Mouse (Mus musculus): ENCODE measurements around the gene Rimkla. TPM values are rescaled to one million over a fixed set of nuclear protein-coding genes. Genes with fewer than 3 reads are reported as not detected.

The Rimkla gene
- total RNA-seq (2012; rRNA removed), result not detected in 2 replicates
- polyA plus RNA-seq (2012; ENCODE audit: insufficient read depth in 1 of 2, insufficient read length in 2 of 2, low read depth in 1 of 2, low replicate concordance in 2 of 2, missing spikeins in 1 of 2), result not detected

DNA sequence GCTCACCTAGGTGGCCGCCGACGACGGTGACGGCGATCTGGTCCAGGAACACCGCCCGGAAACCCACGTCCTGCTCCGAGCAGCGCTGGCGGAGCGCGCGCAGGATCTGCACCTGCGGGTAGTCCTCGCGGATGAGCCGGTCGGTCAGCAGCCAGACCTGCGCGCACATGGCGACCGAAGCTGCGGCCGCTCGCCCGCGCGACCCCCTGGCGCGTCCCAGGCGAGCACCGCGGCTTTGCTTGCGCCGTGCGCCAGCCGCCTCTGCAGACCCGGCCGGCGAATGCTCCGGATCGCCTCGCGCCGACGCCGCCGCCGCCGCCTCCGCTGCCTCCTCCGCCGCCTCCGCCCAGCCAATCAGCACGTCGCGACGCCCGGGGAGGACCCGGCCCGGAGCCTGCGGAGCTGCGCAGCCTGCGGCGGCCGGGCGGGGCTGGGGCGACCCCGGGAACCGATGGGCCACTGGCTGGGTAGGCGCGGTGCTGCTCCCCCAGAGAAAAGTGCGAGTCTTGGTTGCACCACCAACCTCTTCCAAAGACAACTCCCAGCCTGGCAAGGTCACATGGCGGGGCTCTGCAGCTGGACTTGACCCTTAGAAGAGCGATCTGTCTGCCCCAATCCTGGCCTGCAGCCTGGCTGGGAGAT lies at the start of gene Rimkla:
TSS of gene Rimkla (minus strand) at position 338 of the 642 bp plus-strand sequence.
- Histone ChIP-seq H3K27me3 (ENCODE audit: control insufficient read depth in 1 of 2, insufficient read depth in 2 of 2, low read length in 2 of 2) (no peaks in the 10 kb centered on the region), H3K9ac (ENCODE audit: control insufficient read depth, low read depth, low read length, poor library complexity, severe bottlenecking) (no peak within 1 kb of the TSS)

DNA sequence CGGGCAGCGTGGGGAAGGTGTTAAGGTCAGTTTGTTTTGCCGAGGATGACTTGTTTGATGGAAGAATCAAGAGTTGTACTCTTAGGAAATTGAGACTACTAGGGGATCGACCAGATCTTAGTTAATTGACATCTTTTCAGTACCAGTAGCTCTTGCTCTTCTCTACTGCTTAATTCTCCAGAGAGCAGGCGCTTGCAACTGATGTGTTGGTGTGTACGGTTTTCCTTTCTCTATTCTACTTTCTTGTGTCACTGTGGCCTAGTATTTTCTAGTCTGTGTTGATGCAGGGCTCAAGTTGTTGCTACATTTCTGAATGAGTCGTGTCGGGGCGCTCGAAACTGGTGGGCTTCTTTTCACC lies 48.1 kb upstream of the Rimkla start:
- Histone ChIP-seq H3K9me3 (replicated peaks; ENCODE audit: insufficient read depth, low read length) (no peaks in the 10 kb centered on the region), H3K9ac (ENCODE audit: control insufficient read depth, low read depth, low read length, poor library complexity, severe bottlenecking) (peak overlapping the region; percentile 97), H3K36me3 (ENCODE audit: control insufficient read depth in 1 of 2, insufficient read depth in 2 of 2, low read length in 2 of 2) (peaks cover 0 to 25% of the 10 kb centered on the region in 2 experiments; a peak in 3 of 4 replicates), H3K27ac (ENCODE audit: control insufficient read depth, low read depth, low read length) (peak overlapping the region; percentile 46; the same call in 1 of the 2 replicates), H3K79me2 (ENCODE audit: control insufficient read depth, insufficient read depth, low read length, poor library complexity) (peaks cover 47% of the 10 kb centered on the region), H3K4me1 (ENCODE audit: control insufficient read depth in 1 of 2, insufficient read depth in 2 of 2, low read length in 2 of 2) (peaks cover 14 to 15% of the 10 kb centered on the region in 2 experiments), H3K27me3 (ENCODE audit: control insufficient read depth in 1 of 2, insufficient read depth in 2 of 2, low read length in 2 of 2) (no peaks in the 10 kb centered on the region), H3K4me3 (ENCODE audit: control insufficient read depth in 1 of 2, insufficient read depth in 1 of 2, low read depth in 2 of 2, low read length in 2 of 2) (peak overlapping the region; percentile 95)
- no peak for DNase-seq (ENCODE audit: low read depth, low spot score)
- no peak for TF ChIP-seq ELF1 (IDR thresholded peaks at IDR 0.05; ENCODE audit: low read depth, low read length)
- peak; percentile 4; the same call in 1 of the 2 replicates for TF ChIP-seq SIN3A (IDR thresholded peaks at IDR 0.05; ENCODE audit: low read length)
- no peak for TF ChIP-seq MAX (IDR thresholded peaks at IDR 0.05; ENCODE audit: low read length)
- no peak for TF ChIP-seq TBP (IDR thresholded peaks at IDR 0.05; ENCODE audit: low read depth, low read length)
- no peak for TF ChIP-seq TCF12 (IDR thresholded peaks at IDR 0.05; ENCODE audit: low read depth, low read length)

More for the DNA sequence above, at the start of gene Rimkla:
- H3K79me2 ChIP-seq (ENCODE audit: control insufficient read depth, insufficient read depth, low read length, poor library complexity), result no peaks in the 10 kb centered on the region
- no peaks in the 10 kb centered on the region for H3K4me1 ChIP-seq (ENCODE audit: control insufficient read depth in 1 of 2, insufficient read depth in 2 of 2, low read length in 2 of 2)
- no peak within 1 kb of the TSS for H3K27ac ChIP-seq (ENCODE audit: control insufficient read depth, low read depth, low read length)
- no peak for DNase-seq (ENCODE audit: low read depth, low spot score)
- no peaks in the 10 kb centered on the region for H3K9me3 ChIP-seq (replicated peaks; ENCODE audit: insufficient read depth, low read length)
- no peak within 1 kb of the TSS for H3K4me3 ChIP-seq (ENCODE audit: control insufficient read depth in 1 of 2, insufficient read depth in 1 of 2, low read depth in 2 of 2, low read length in 2 of 2)
- no peaks in the 10 kb centered on the region for H3K36me3 ChIP-seq (ENCODE audit: control insufficient read depth in 1 of 2, insufficient read depth in 2 of 2, low read length in 2 of 2)
- TF ChIP-seq RCOR1 (IDR thresholded peaks at IDR 0.05; ENCODE audit: low read depth, low read length) (no peak), POLR2A (IDR thresholded peaks at IDR 0.05; ENCODE audit: control insufficient read depth in 1 of 2, insufficient read depth in 1 of 2, low read depth in 1 of 2, low read length in 2 of 2, poor library complexity in 1 of 2) (no peak), NELFE (IDR thresholded peaks at IDR 0.05; ENCODE audit: low read depth, low read length) (no peak)

DNA sequence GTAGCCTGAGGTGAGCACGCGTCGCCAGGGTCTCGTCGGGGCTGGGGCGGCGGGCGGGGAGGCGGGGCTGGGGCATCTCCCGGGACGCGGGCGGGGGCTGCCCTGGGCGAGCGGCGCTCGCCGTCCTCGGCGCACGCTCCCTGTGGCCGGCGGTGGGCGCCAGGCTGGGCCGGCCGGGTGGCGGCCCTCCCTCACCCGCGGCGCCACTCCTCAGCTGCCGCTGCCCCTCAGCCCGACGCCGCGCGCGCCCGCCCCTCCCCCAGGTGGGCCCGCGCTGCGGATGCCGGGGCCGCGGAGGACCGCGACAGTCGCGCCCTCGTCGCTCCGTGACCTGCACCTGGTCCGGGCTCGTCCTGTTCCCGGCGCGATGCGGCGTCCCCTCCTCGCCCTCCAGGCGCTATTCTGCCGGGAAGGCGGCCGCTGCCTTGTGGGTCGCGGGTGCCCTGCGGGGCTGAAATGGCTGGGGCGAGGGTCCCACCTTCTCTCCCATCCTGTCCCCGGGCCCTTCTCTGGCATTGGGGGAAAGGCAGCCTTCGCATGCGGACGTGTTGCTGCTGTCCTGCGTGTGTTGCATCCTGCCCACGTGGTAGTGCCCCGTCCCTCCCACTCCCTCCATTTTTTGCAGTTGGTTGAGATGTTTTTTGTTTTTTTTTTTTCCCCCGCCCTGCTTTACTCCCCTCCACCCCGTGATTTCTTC lies 47.6 kb upstream of the Rimkla start:
- H3K9me3 ChIP-seq (replicated peaks; ENCODE audit: insufficient read depth, low read length), result no peaks in the 10 kb centered on the region
- peak overlapping the region; percentile 95 for H3K4me3 ChIP-seq (ENCODE audit: control insufficient read depth in 1 of 2, insufficient read depth in 1 of 2, low read depth in 2 of 2, low read length in 2 of 2)
- H3K27ac ChIP-seq (ENCODE audit: control insufficient read depth, low read depth, low read length), result peak overlapping the region; percentile 69
- H3K27me3 ChIP-seq (ENCODE audit: control insufficient read depth in 1 of 2, insufficient read depth in 2 of 2, low read length in 2 of 2), result no peaks in the 10 kb centered on the region
- peaks cover 0 to 25% of the 10 kb centered on the region in 2 experiments; a peak in 3 of 4 replicates for H3K36me3 ChIP-seq (ENCODE audit: control insufficient read depth in 1 of 2, insufficient read depth in 2 of 2, low read length in 2 of 2)
- H3K9ac ChIP-seq (ENCODE audit: control insufficient read depth, low read depth, low read length, poor library complexity, severe bottlenecking), result peak overlapping the region; percentile 97
- peaks cover 42% of the 10 kb centered on the region for H3K79me2 ChIP-seq (ENCODE audit: control insufficient read depth, insufficient read depth, low read length, poor library complexity)
- DNase-seq (ENCODE audit: low read depth, low spot score), result peak; percentile 69
- H3K4me1 ChIP-seq (ENCODE audit: control insufficient read depth in 1 of 2, insufficient read depth in 2 of 2, low read length in 2 of 2), result peaks cover 14 to 15% of the 10 kb centered on the region in 2 experiments
- TF ChIP-seq SIN3A (IDR thresholded peaks at IDR 0.05; ENCODE audit: low read length), result peak; percentile 86
- TF ChIP-seq ELF1 (IDR thresholded peaks at IDR 0.05; ENCODE audit: low read depth, low read length), result no peak
- no peak for TF ChIP-seq GABPA (IDR thresholded peaks at IDR 0.05; ENCODE audit: low read depth, low read length)
- TF ChIP-seq MYC (IDR thresholded peaks at IDR 0.05; ENCODE audit: low read depth, low read length), result peak; percentile 65
- TF ChIP-seq POLR2A (IDR thresholded peaks at IDR 0.05; ENCODE audit: control insufficient read depth in 1 of 2, insufficient read depth in 1 of 2, low read depth in 1 of 2, low read length in 2 of 2, poor library complexity in 1 of 2), result 0 out of 4 replicates have a peak, but pooled peaks of 1 of the 2 experiments have one; percentile 29
- 0 out of 2 replicates have a peak, but pooled peaks have one; percentile 7 for TF ChIP-seq TCF12 (IDR thresholded peaks at IDR 0.05; ENCODE audit: low read depth, low read length)
- TF ChIP-seq UBTF (IDR thresholded peaks at IDR 0.05; ENCODE audit: borderline replicate concordance, insufficient read depth, low read depth, low read length), result 0 out of 2 replicates have a peak, but pooled peaks have one; percentile 29
- TF ChIP-seq BHLHE40 (IDR thresholded peaks at IDR 0.05; ENCODE audit: borderline replicate concordance, low read depth, low read length), result no peak
- no peak for TF ChIP-seq JUND (IDR thresholded peaks at IDR 0.05; ENCODE audit: low read depth, low read length)
- peak; percentile 76 for TF ChIP-seq USF1 (IDR thresholded peaks at IDR 0.05; ENCODE audit: low read depth, low read length)
- no peak for TF ChIP-seq POLR2AphosphoS5 (IDR thresholded peaks at IDR 0.05; ENCODE audit: borderline replicate concordance, low read depth, low read length)
- 0 out of 2 replicates have a peak, but pooled peaks have one; percentile 35 for TF ChIP-seq HCFC1 (IDR thresholded peaks at IDR 0.05; ENCODE audit: low read depth, low read length)
- peak; percentile 88 for TF ChIP-seq MAX (IDR thresholded peaks at IDR 0.05; ENCODE audit: low read length)
- TF ChIP-seq MXI1 (IDR thresholded peaks at IDR 0.05; ENCODE audit: low read depth, low read length), result peak; percentile 98
- TF ChIP-seq SMC3 (IDR thresholded peaks at IDR 0.05; ENCODE audit: low read depth, low read length), result no peak
- no peak for TF ChIP-seq MEF2A (IDR thresholded peaks at IDR 0.05; ENCODE audit: extremely low read depth, insufficient replicate concordance, low read depth, low read length, poor library complexity, severe bottlenecking)
- no peak for TF ChIP-seq USF2 (IDR thresholded peaks at IDR 0.05; ENCODE audit: borderline replicate concordance in 1 of 2, insufficient read depth in 1 of 2, low read depth in 1 of 2, low read length in 2 of 2)

All from MEL (cell line).